Mouse (Mus musculus) splenic B cell, adult 2 months (primary cell): ENCODE results near the gene Relt.

Experiments
- DNase-seq: peaks from one replicate; pipeline ENCODE4 v3.0.0-alpha.2; 2011; ENCODE audit warnings: low read depth, low spot score
- H3K27me3 ChIP-seq: 2 replicates; pipeline ENCODE4 v1.6.1; 2012; ENCODE audit warnings: mild to moderate bottlenecking, low read length, moderate library complexity, mixed read lengths; ENCODE audit not compliant: control insufficient read depth, poor library complexity, insufficient read depth, severe bottlenecking
- H3K36me3 ChIP-seq: 2 replicates; pipeline ENCODE4 v1.6.1; 2012; ENCODE audit warnings: mild to moderate bottlenecking, low read length, moderate library complexity, mixed read lengths; ENCODE audit not compliant: control insufficient read depth, poor library complexity, insufficient read depth, severe bottlenecking

Relt gene

GRCm38 (mm10) chr7:100845026-100845400, 18.2 kb downstream of the Relt start:
- no peak for DNase-seq
- peaks cover 3% of the 10 kb centered on the region for H3K36me3 ChIP-seq
- H3K27me3 ChIP-seq: no peaks in the 10 kb centered on the region

- no peaks in the 10 kb centered on the region for H3K27me3 ChIP-seq
- DNase-seq: no peak
These were observed 18.7 kb downstream of the Relt start for GRCm38 (mm10) chr7:100844385-100845025.

GRCm38 (mm10) chr7:100843866-100844265, 19.4 kb downstream of the Relt start:
- no peaks in the 10 kb centered on the region for H3K27me3 ChIP-seq
- no peak for DNase-seq
- peaks cover 3% of the 10 kb centered on the region for H3K36me3 ChIP-seq

More at GRCm38 (mm10) chr7:100844385-100845025, 18.7 kb downstream of the Relt start:
- H3K36me3 ChIP-seq: peaks cover 3% of the 10 kb centered on the region

GRCm38 (mm10) chr7:100842175-100842574, 21.1 kb downstream of the Relt start:
- no peak for DNase-seq
- no peaks in the 10 kb centered on the region for H3K27me3 ChIP-seq

GRCm38 (mm10) chr7:100841608-100842007, 21.6 kb downstream of the Relt start:
- DNase-seq: no peak
- Histone ChIP-seq H3K27me3 (no peaks in the 10 kb centered on the region), H3K36me3 (no peaks in the 10 kb centered on the region)

More at GRCm38 (mm10) chr7:100842175-100842574, 21.1 kb downstream of the Relt start:
- H3K36me3 ChIP-seq: peaks cover 1% of the 10 kb centered on the region; the same call in 1 of the 2 replicates

GRCm38 (mm10) chr7:100840906-100841305, 22.3 kb downstream of the Relt start:
- no peaks in the 10 kb centered on the region for H3K27me3 ChIP-seq
- H3K36me3 ChIP-seq: no peaks in the 10 kb centered on the region
- no peak for DNase-seq

GRCm38 (mm10) chr7:100839632-100840402, 23.4 kb downstream of the Relt start:
- Histone ChIP-seq H3K27me3 (no peaks in the 10 kb centered on the region), H3K36me3 (no peaks in the 10 kb centered on the region)
- no peak for DNase-seq

GRCm38 (mm10) chr7:100837701-100838100, 25.5 kb downstream of the Relt start:
- H3K27me3 ChIP-seq: no peaks in the 10 kb centered on the region
- no peak for DNase-seq
- H3K36me3 ChIP-seq: no peaks in the 10 kb centered on the region

- no peaks in the 10 kb centered on the region for H3K27me3 ChIP-seq
- no peaks in the 10 kb centered on the region for H3K36me3 ChIP-seq
- no peak for DNase-seq
These were observed 26.6 kb downstream of the Relt start for GRCm38 (mm10) chr7:100836657-100837056.

- DNase-seq: no peak
- H3K36me3 ChIP-seq: no peaks in the 10 kb centered on the region
- no peaks in the 10 kb centered on the region for H3K27me3 ChIP-seq
These were observed 27.5 kb downstream of the Relt start for GRCm38 (mm10) chr7:100835711-100836110.

GRCm38 (mm10) chr7:100835168-100835567, 28.1 kb downstream of the Relt start:
- peak; percentile 59 for DNase-seq
- Histone ChIP-seq H3K27me3 (no peaks in the 10 kb centered on the region), H3K36me3 (no peaks in the 10 kb centered on the region)

GRCm38 (mm10) chr7:100833859-100834258, 29.4 kb downstream of the Relt start:
- H3K36me3 ChIP-seq: no peaks in the 10 kb centered on the region
- no peak for DNase-seq
- no peaks in the 10 kb centered on the region for H3K27me3 ChIP-seq

GRCm38 (mm10) chr7:100828549-100828948, 34.7 kb downstream of the Relt start:
- Histone ChIP-seq H3K27me3 (no peaks in the 10 kb centered on the region), H3K36me3 (no peaks in the 10 kb centered on the region)
- no peak for DNase-seq

GRCm38 (mm10) chr7:100824661-100825060, 38.6 kb downstream of the Relt start:
- Histone ChIP-seq H3K36me3 (no peaks in the 10 kb centered on the region), H3K27me3 (no peaks in the 10 kb centered on the region)
- no peak for DNase-seq

GRCm38 (mm10) chr7:100818401-100819064, 44.7 kb downstream of the Relt start:
- Histone ChIP-seq H3K36me3 (no peaks in the 10 kb centered on the region), H3K27me3 (no peaks in the 10 kb centered on the region)
- DNase-seq: peak; percentile 33
